10 mouse cellular contexts compared by ENCODE assay signal in the genomic region with DNA sequence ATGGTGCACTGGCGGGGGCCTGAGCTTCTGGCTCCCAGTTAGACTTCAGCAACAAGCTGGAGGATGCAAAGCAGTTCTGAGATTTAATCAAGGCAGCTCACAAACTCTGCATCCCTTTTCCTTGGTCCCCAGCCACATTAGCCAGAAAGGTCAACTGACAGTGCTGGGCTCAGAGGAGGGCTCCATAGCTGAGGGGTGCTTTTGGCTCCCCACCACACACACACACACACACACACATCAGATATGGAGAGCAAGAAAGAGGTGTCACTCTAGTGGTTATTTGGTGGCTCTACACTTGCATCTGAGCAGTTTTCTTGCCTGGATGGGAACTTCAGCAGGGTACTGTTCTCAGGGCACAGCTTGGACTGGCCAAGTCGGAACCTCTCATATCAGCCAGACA. TPM values are rescaled to one million over a fixed set of nuclear protein-coding genes. Genes with fewer than 3 reads are reported as not detected.
DNase-seq lines count a peak whose midpoint lies in the region; ATAC-seq lines count a peak whose summit lies in the region.
"Had no signal": no experiment of that assay in that cellular context is flagged by ENCODE, and none has a peak within 500 bp of the region (broad histone marks: within the 10 kb centered on the region; RNA-seq: fewer than 3 reads in every experiment).

No protein-coding gene starts in this region.

- WGBS in heart, embryonic 13.5 days: 18% methylated on average over 2 of the region's 2 CpGs
- 35% methylated on average over 2 of the region's 2 CpGs for WGBS in forebrain, embryonic 12.5 days
- 29% methylated on average over 2 of the region's 2 CpGs for WGBS in limb, embryonic 10.5 days
- 37% methylated on average over 2 of the region's 2 CpGs for WGBS in neural tube, embryonic 12.5 days

- peaks cover 37% of the 10 kb centered on the region for H3K4me1 ChIP-seq in heart, embryonic 13.5 days
- peaks cover 16% of the 10 kb centered on the region for H3K4me1 ChIP-seq in forebrain, embryonic 12.5 days
- H3K4me1 ChIP-seq in limb, embryonic 10.5 days: peaks cover 24% of the 10 kb centered on the region
- H3K4me1 ChIP-seq in neural tube, embryonic 12.5 days: peaks cover 11% of the 10 kb centered on the region

- ATAC-seq in heart, embryonic 13.5 days (ENCODE audit: extremely low read depth, insufficient number of reproducible peaks, low FRiP score, low TSS enrichment): peak; percentile 42; the same call in 1 of the 2 replicates
- ATAC-seq in forebrain, embryonic 12.5 days (ENCODE audit: low FRiP score): no peak
- ATAC-seq in neural tube, embryonic 12.5 days (ENCODE audit: low FRiP score, low read depth): peak; percentile 65; the same call in 1 of the 2 replicates
- no peak for ATAC-seq in megakaryocyte progenitor cell, adult 5-6 weeks (replicated peaks; ENCODE audit: poor library complexity)

- peak overlapping the region; percentile 79 for H3K4me2 ChIP-seq in heart, embryonic 13.5 days
- peak overlapping the region; percentile 81 for H3K4me2 ChIP-seq in forebrain, embryonic 12.5 days
- H3K4me2 ChIP-seq in neural tube, embryonic 12.5 days (replicated peaks): peak overlapping the region; percentile 78

- DNase-seq in heart, adult 8-10 months (ENCODE audit: low spot score): no peak
- DNase-seq in limb, embryonic 10.5 days (ENCODE audit: low spot score): no peak
- DNase-seq in thymus, postnatal 0 days (ENCODE audit: low spot score): no peak
- DNase-seq in frontal cortex, postnatal 36 days (ENCODE audit: low spot score in 2 of 2): no peak

- H3K27me3 ChIP-seq in heart, embryonic 13.5 days (replicated peaks): no peaks in the 10 kb centered on the region
- H3K27me3 ChIP-seq in forebrain, embryonic 12.5 days: peaks cover 26% of the 10 kb centered on the region; the same call in 1 of the 2 replicates
- H3K27me3 ChIP-seq in limb, embryonic 10.5 days (ENCODE audit: low read depth, poor library complexity, severe bottlenecking): 0 out of 2 replicates have a peak, but pooled peaks cover 5% of the 10 kb centered on the region
- H3K27me3 ChIP-seq in neural tube, embryonic 12.5 days (replicated peaks): 0 out of 2 replicates have a peak, but pooled peaks cover 4% of the 10 kb centered on the region

- H3K36me3 ChIP-seq in heart, embryonic 13.5 days: no peaks in the 10 kb centered on the region
- H3K36me3 ChIP-seq in forebrain, embryonic 12.5 days (replicated peaks): no peaks in the 10 kb centered on the region
- H3K36me3 ChIP-seq in limb, embryonic 10.5 days: no peaks in the 10 kb centered on the region
- no peaks in the 10 kb centered on the region for H3K36me3 ChIP-seq in neural tube, embryonic 12.5 days
- H3K36me3 ChIP-seq: G1E had no signal

- H3K9me3 ChIP-seq in heart, embryonic 13.5 days: no peaks in the 10 kb centered on the region
- no peaks in the 10 kb centered on the region for H3K9me3 ChIP-seq in forebrain, embryonic 12.5 days
- H3K9me3 ChIP-seq in limb, embryonic 10.5 days (replicated peaks): no peaks in the 10 kb centered on the region
- H3K9me3 ChIP-seq in neural tube, embryonic 12.5 days: no peaks in the 10 kb centered on the region
- H3K9me3 ChIP-seq: G1E had no signal

- peak overlapping the region; percentile 75 for H3K4me3 ChIP-seq in heart, embryonic 13.5 days
- H3K4me3 ChIP-seq in forebrain, embryonic 12.5 days (replicated peaks): peak overlapping the region; percentile 37
- peak overlapping the region; percentile 52 for H3K4me3 ChIP-seq in limb, embryonic 10.5 days
- H3K4me3 ChIP-seq in neural tube, embryonic 12.5 days: peak overlapping the region; percentile 31

- H3K27ac ChIP-seq in heart, embryonic 13.5 days (replicated peaks): peak overlapping the region; percentile 96
- H3K27ac ChIP-seq in forebrain, embryonic 12.5 days: no peak overlapping the region
- peak overlapping the region; percentile 67 for H3K27ac ChIP-seq in limb, embryonic 10.5 days
- H3K27ac ChIP-seq in neural tube, embryonic 12.5 days: no peak overlapping the region

- peak overlapping the region; percentile 93 for H3K9ac ChIP-seq in heart, embryonic 13.5 days
- H3K9ac ChIP-seq in forebrain, embryonic 12.5 days: peak overlapping the region; percentile 29; the same call in 1 of the 2 replicates
- H3K9ac ChIP-seq in neural tube, embryonic 12.5 days: 0 out of 2 replicates have a peak overlapping the region, but pooled peaks have one; percentile 8

RNA-seq across cellular contexts. Expression of a gene that starts 0.5 kb away (rescaled TPM):
- polyA plus RNA-seq in heart, embryonic 13.5 days (2015; fragmentation: Nextera tagmentation; extraction: Ambion mirVana): 190 and 227 TPM in 2 replicates
- 10 to 100 TPM; 23.9 to 33.3 (median 28.1) TPM for total RNA-seq in heart, adult 8-10 months (2022)
- 12.5 and 14.0 TPM in 2 replicates for polyA plus RNA-seq in forebrain, embryonic 12.5 days (2016; fragmentation: Nextera tagmentation; extraction: Ambion mirVana)
- polyA plus RNA-seq in limb, embryonic 10.5 days (2016; fragmentation: Nextera tagmentation; extraction: Ambion mirVana): 4.4 and 6.7 TPM in 2 replicates
- polyA plus RNA-seq in neural tube, embryonic 12.5 days (2016; fragmentation: Nextera tagmentation; extraction: Ambion mirVana): 13.1 and 14.0 TPM in 2 replicates
- total RNA-seq in megakaryocyte progenitor cell, adult 5-6 weeks (2015): not detected in 2 replicates
- total RNA-seq in megakaryocyte progenitor cell, adult 5-6 weeks (2017): not detected in 2 replicates
- polyA plus RNA-seq in thymus, postnatal 0 days (2015; fragmentation: Nextera tagmentation; extraction: Ambion mirVana): 3.9 and 4.6 TPM in 2 replicates
- polyA plus RNA-seq: G1E had no signal

RNA-seq across cellular contexts. Expression of a gene that starts 48.6 kb away (rescaled TPM):
- not detected in 2 replicates for polyA plus RNA-seq in heart, embryonic 13.5 days (2015; fragmentation: Nextera tagmentation; extraction: Ambion mirVana)
- not detected for total RNA-seq in heart, adult 8-10 months (2022)
- 0.08 and 0.13 TPM in 2 replicates for polyA plus RNA-seq in forebrain, embryonic 12.5 days (2016; fragmentation: Nextera tagmentation; extraction: Ambion mirVana)
- not detected in 2 replicates for polyA plus RNA-seq in limb, embryonic 10.5 days (2016; fragmentation: Nextera tagmentation; extraction: Ambion mirVana)
- polyA plus RNA-seq in neural tube, embryonic 12.5 days (2016; fragmentation: Nextera tagmentation; extraction: Ambion mirVana): 0.11 TPM in 1 of 2 replicates, not detected in the other
- total RNA-seq in megakaryocyte progenitor cell, adult 5-6 weeks (2015): not detected in 2 replicates
- not detected in 2 replicates for total RNA-seq in megakaryocyte progenitor cell, adult 5-6 weeks (2017)
- not detected in 2 replicates for polyA plus RNA-seq in thymus, postnatal 0 days (2015; fragmentation: Nextera tagmentation; extraction: Ambion mirVana)
- total RNA-seq: G1E; heart, postnatal 10 days had no signal
- polyA plus RNA-seq: G1E had no signal

Comparison
In these comparisons a context has a peak if more than half of its experiments do, and no peak if none do; other contexts are left out.
1. ATAC-seq: peak in heart, embryonic 13.5 days (single experiment) and neural tube, embryonic 12.5 days (single experiment); none in forebrain, embryonic 12.5 days (single experiment) and megakaryocyte progenitor cell, adult 5-6 weeks (single experiment).
2. H3K27ac ChIP-seq: peak in heart, embryonic 13.5 days (single experiment) and limb, embryonic 10.5 days (single experiment); none in forebrain, embryonic 12.5 days (single experiment) and neural tube, embryonic 12.5 days (single experiment).
3. H3K9ac ChIP-seq: peak in every context shown above with its lines; median percentile 93 in heart, embryonic 13.5 days; 29 in forebrain, embryonic 12.5 days; 8 in neural tube, embryonic 12.5 days.
4. RNA of a gene that starts 0.5 kb away (polyA plus RNA-seq): 190 to 227 TPM in heart, embryonic 13.5 days; 12.5 to 14.0 TPM in forebrain, embryonic 12.5 days, 13.1 to 14.0 TPM in neural tube, embryonic 12.5 days, 4.4 to 6.7 TPM in limb, embryonic 10.5 days and 3.9 to 4.6 TPM in thymus, postnatal 0 days; every median in the first group is over 10 times any median in the second.
5. Peak in every context shown above with its lines, with median percentiles within 50 percentile points of each other: H3K4me2 ChIP-seq and H3K4me3 ChIP-seq.